Mouse (Mus musculus) bone marrow, adult 2 months (tissue): ENCODE data around the gene Mgat5.

Experiments used
- CTCF ChIP-seq: fragments of 200-500 bp; IDR thresholded peaks from 2 replicates; pipeline ENCODE4 v1.5.1; 2011; ENCODE audit warnings: low read length, control low read depth; ENCODE audit not compliant: control insufficient read depth, insufficient read depth
- POLR2A ChIP-seq: fragments of 200-500 bp; IDR thresholded peaks from 2 replicates; pipeline ENCODE4 v1.6.1; 2011; ENCODE audit warnings: low read depth, mild to moderate bottlenecking, control low read depth, low read length, borderline replicate concordance; ENCODE audit not compliant: control insufficient read depth

DNA sequence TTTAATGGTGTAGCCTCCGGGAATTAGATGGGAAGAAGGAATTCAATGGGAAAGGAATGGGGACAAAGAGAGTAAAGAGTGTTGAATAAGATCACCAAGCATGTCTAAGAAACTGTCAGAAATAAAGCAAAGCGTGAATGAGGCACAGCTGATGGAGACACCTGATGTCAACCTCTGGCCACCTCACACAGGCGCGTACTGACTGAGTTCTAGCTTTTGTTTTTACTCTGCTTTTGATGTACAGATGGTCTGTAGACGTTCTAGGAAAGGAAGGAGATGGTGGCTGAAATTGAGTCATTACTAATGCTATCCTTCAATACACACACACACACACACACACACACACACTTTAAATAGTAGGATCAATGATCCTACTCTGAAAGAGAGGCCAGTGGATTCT is 149.3 kb downstream of the Mgat5 start:
- TF ChIP-seq POLR2A (no peak), CTCF (no peak)
